Comparison of ENCODE assay signal across 17 mouse cellular contexts in genomic region chr11:31945471-31945870, GRCm38 (mm10). TPM values are rescaled to one million over a fixed set of nuclear protein-coding genes. Genes with fewer than 3 reads are reported as not detected.
DNase-seq lines count a peak whose midpoint lies in the region.
"Had no signal": no experiment of that assay in that cellular context is flagged by ENCODE, and none has a peak within 500 bp of the region (broad histone marks: within the 10 kb centered on the region; RNA-seq: fewer than 3 reads in every experiment).

No protein-coding gene starts in this region.

- DNase-seq in T-cell, adult 2 months (ENCODE audit: low spot score) = peak; percentile 23
- DNase-seq in naive thymus-derived CD4-positive, alpha-beta T cell, adult 2 months (ENCODE audit: low read depth) = peak; percentile 33
- DNase-seq in thymus, postnatal 10 days (ENCODE audit: low spot score in 2 of 2) = peak; percentile 33 to 40
- peak; percentile 36 for DNase-seq in thymus, postnatal 4 days
- no peak for DNase-seq in cerebellum, postnatal 10 days
- DNase-seq in kidney, postnatal 36 days = no peak
- DNase-seq in adrenal gland, adult 18-20 months (ENCODE audit: low spot score in 2 of 2) = no peak
- DNase-seq: adrenal gland, adult 2 months; adrenal gland, postnatal 25 days; cerebellum, adult 2 months; cerebellum, postnatal 25 days; forebrain, postnatal 0 days; gastrocnemius, postnatal 14 days; heart, adult 11 months; heart, postnatal 36 days had no signal

RNA-seq across cellular contexts. Expression of gene 4930524B15Rik, which starts 19.9 kb away (rescaled TPM):
- not detected for total RNA-seq in adrenal gland, adult 18-20 months (2021)
- total RNA-seq: adrenal gland, adult 2 months; adrenal gland, postnatal 25 days; gastrocnemius, adult 18-20 months; gastrocnemius, postnatal 14 days; heart, postnatal 36 days; MEL had no signal

RNA-seq across cellular contexts. Expression of gene Nsg2, which starts 54.8 kb away (rescaled TPM):
- 10 to 100 TPM; 32.0 to 51.2 TPM for total RNA-seq in adrenal gland, adult 18-20 months (2021)
- total RNA-seq: gastrocnemius, adult 18-20 months; MEL had no signal

Comparison
In these comparisons a context has a peak if more than half of its experiments do, and no peak if none do; other contexts are left out.
1. DNase-seq: peak in T-cell, adult 2 months (single experiment), naive thymus-derived CD4-positive, alpha-beta T cell, adult 2 months (single experiment), thymus, postnatal 10 days (2 of 2) and thymus, postnatal 4 days (single experiment); none in cerebellum, postnatal 10 days (0 of 2), kidney, postnatal 36 days (0 of 2) and adrenal gland, adult 18-20 months (0 of 2).